Mouse (Mus musculus) MN1 (cell line): ENCODE measurements around the gene Stx1b.
"Not testable (repeated sequence)": the region's sequence is repeated elsewhere in the genome, so short reads cannot be mapped to it uniquely, and the experiment has no call there.

ENCODE experiments used
- DNase-seq: peaks from one replicate; pipeline ENCODE4 v3.0.0-alpha.2; 2016; ENCODE audit warnings: low spot score

Stx1b gene

GRCm38 (mm10) chr7:127776878-127777473 lies 47.4 kb downstream of the Stx1b start:
- DNase-seq: peak; percentile 98

- peak; percentile 92 for DNase-seq
Observed at GRCm38 (mm10) chr7:127776426-127776825, 47.9 kb downstream of the Stx1b start, which contains the start of gene Setd1a. TSS of gene Setd1a (plus strand) at chr7:127776670.

GRCm38 (mm10) chr7:127775837-127776236 lies 48.5 kb downstream of the Stx1b start:
- not testable (repeated sequence) for DNase-seq

GRCm38 (mm10) chr7:127773664-127774384 lies 50.5 kb downstream of the Stx1b start:
- peak; percentile 85 for DNase-seq

DNA sequence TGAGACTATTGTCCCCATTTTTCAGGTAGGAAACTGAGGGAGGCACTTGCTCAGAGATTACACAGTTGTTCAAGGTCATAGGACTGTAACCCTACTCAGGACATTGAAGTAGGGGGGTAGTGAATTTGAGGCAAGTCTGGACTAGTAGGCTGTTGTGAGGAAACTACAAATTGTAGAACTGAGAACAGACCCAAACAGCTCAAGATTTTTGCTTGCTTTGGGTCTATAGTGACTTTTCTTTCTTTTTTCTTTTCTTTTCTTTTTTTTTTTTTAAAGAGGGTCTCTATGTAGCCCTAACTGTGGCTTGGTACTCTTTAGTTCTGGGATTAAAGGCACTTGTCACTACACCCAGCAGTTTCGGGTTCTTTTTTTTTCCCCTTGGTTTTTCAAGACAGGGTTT lies 51.8 kb downstream of the Stx1b start:
- no peak for DNase-seq

GRCm38 (mm10) chr7:127772080-127772479 lies 52.3 kb downstream of the Stx1b start:
- DNase-seq: no peak

DNA sequence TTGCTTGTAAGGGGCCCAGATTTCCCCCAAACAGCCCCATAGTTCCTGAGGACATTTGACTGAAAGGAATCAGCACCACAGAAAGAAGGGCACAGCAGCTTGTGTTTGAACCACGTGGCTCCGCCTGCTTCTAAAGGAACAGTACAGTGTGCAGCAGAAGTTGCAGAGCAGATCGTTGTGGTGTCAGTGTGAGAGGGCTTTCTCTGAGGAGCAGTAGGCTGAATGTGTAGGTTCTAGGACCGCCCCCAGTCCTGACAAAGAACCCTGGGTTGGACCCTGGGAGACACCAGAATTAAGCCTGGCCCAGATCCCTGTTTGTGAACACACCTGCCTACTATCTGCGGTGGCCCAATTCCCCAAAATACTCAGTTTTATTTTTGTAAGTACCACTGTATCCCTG lies 53.1 kb downstream of the Stx1b start:
- DNase-seq: no peak

DNA sequence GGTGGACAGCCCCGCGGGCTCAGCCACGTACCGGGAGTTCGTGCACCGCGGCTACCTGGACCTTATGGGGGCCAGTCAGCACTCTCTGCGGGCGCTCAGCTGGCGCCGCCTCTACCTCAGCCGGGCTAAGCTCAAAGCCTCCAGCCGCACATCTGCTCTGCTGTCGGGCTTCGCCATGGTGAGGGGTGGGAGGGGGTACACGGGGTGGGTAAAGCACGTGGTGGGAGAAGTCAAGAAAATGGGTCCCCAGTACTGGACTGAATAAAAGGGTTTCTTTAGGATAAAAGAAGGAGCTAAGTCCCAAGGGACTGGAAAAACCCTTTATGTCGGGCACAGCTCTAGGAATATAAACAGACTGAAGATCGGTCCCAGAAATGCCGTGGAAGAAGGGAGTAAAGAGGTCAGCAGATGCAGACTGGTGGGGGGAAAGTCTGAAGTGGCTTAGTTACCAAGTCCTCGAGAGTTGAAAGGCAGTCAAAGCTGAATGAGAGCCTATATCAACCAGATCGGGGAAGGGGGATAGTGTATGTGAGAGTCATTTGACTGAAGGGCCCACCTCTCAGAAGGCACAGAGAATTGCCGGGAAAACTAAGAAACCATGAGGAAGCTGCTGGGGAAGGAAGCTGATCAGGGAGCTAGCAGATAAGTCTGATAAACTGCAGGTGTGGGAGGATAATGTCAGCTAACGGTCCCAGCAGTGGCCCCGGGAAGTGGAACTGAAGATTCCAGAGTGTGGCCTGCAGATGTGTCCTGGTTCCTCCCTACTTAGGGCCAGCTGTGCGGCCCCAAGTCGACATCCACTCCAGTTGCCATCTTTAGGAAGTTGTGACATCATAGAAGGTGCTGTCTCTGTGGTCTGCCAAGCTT lies 54.1 kb downstream of the Stx1b start:
- DNase-seq: peak; percentile 60

GRCm38 (mm10) chr7:127769651-127770038 lies 54.7 kb downstream of the Stx1b start, which contains the start of gene Orai3:
TSS of gene Orai3 (plus strand) at chr7:127769815.
- peak; percentile 91 for DNase-seq

DNA sequence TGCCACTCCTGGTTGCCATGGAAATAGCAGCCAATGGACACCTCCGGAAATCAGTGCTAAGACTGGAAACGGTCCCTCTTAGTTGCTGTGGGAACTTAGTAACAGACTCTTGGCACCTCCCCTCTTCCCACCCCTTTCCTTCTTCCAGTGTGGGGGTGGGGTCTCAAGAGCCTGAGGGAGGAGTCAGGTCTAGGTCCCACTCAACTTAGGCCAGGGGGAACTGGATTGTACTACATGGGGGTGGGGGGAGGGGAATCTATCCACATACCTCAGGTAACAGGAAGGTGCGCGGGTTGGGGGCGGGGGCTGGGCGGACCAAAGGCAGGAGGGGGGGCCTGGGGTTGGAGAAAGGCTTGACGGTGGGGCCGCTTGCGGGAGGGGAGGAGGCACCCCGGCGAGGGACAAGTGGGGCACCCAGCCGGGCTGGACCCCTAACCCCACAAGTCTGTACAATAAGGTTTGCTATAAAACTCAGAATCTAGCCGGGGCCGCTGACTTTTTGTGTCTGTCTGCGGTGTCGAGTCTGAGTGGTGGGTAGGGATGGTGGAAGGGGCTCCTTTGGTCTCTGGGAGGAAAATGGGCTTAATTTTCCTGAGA lies 55.3 kb downstream of the Stx1b start:
- peak; percentile 99 for DNase-seq

DNA sequence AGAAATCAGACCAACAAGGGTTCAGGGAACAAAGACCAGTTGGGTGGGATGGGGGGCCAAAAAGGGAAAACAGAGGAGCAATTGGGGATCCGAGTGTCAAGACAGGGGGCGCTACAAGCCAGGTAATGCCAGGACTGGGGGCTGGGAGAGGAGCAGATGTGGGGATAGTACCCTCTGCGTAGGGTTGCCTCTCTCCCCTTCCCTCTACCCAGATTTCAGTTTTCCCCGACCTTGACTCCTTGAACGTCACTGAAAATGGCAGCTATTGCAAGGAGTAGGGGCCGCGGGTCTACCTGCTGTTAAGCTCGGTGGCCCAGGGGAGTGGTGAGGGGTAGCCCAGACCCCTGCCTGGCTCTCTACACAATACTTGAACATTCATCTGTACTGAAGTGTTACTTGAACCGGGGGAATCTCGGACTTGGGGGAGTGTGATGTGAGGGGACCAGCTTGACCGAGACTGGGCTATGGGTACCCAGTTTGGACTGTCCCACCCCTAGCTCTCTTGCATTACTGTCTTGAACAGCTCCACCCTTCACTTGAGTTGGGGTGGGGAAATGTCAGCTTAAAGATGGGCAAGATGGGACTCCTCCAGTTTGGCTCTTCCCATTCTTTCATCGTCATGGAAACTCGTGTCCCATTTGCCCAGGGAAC lies 55.9 kb downstream of the Stx1b start:
- DNase-seq: no peak

DNA sequence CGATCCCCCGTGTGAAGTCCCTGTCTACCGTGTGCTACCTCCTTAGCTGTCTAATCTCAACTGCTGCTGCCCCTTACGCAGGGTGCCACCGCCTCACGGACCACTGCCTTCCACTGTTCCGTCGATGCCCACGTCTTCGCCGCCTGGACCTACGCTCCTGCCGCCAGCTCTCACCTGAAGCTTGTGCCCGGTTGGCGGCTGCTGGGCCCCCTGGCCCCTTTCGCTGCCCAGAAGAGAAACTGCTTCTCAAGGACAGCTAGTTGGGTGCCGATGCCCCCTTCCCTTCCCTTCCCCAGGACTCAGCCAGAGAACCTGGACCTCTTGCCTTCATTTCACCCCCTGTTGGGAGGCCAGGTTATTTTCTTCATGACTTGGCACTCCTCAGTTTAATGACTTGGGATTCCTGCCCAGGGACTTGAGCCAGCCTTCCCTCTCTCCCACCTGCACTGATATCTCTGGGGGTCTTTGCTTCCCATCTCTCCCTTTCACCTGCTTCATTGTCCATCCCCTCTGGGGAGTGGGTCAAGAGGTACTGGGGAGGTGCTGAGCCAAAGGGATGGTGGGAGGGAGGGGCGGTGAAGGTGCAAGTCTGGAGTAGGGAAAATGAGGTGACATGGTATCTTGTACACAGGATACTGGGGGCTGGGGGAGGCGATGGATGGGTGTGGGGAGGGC lies 56.5 kb downstream of the Stx1b start:
- DNase-seq: no peak

GRCm38 (mm10) chr7:127766851-127767609 lies 57.3 kb downstream of the Stx1b start:
- DNase-seq: no peak

GRCm38 (mm10) chr7:127765756-127766155 lies 58.6 kb downstream of the Stx1b start:
- no peak for DNase-seq

DNA sequence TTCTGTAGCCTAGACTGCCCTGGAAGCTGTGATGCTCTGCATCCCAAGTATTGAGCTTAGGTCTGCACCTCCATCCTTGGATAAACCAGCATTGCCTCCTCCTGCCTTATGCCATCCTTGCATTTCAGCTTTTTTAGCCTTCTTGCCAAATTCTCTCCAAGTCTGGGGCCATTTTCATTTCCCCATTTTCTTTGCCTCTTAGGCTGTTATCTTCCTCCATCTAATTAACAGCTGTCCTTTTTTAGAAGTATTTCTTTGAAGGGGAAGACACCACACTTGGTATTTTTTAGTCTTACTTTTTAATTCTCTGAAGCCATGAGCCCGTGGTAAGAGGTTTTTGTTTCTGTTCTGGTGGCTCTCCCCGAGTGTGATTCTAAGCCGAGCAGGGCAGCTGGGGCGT lies 60.7 kb downstream of the Stx1b start:
- no peak for DNase-seq

GRCm38 (mm10) chr7:127761026-127761425 lies 63.3 kb downstream of the Stx1b start:
- DNase-seq: peak; percentile 84

- no peak for DNase-seq
Observed at GRCm38 (mm10) chr7:127760478-127760877, 63.9 kb downstream of the Stx1b start.

DNA sequence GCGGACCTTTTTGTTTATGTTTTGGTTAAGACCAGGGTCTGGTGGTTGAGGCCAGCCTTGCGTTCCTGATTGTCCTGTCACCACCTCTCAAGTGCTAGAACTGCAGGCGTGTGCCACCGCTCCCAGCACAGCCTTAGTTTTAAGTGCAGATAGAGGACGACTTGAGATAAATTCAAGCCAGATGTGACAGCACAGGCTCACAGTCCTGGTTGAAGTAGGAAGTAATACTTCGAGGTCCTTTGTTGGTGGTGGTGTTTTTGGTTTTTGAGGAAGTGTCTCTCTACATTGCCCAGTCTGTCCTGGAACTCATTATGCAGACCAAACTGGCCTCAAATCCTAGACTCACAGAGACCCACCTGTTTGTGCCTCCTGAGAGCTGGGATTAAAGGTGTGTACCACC lies 64.6 kb downstream of the Stx1b start:
- DNase-seq: no peak
